Mouse (Mus musculus): ENCODE measurements around the gene Nr2c2ap. TPM values are rescaled to one million over a fixed set of nuclear protein-coding genes. Genes with fewer than 3 reads are reported as not detected.

Nr2c2ap gene
- polyA plus RNA-seq, 1 experiment from 2014 or later, result 28.4 TPM

DNA sequence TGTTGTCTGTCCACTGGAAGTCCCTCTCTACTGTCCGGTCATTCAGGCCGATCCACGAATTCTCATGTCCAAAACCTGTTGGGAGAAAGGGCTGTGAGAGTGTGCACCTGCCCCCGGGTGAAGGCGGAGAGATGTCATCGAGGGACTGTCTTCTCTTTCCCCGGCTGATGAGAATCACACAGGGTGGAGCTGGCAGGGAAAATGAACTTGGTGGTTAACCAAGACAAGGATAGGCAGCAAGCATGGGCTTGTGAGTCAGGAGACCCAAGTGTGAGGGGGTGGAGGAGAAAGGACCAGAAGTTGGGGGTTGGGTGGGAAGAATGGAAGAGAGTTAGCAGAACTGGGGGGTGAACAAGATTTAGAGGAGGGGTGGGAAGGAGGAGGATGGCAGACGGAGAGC, 30.9 kb upstream of the Nr2c2ap start:
- no peak overlapping the region for H3K4me3 ChIP-seq
- no peak for ATAC-seq (ENCODE audit: insufficient number of reproducible peaks, insufficient read depth, low FRiP score, low TSS enrichment, low read depth)
- no peaks in the 10 kb centered on the region for H3K36me3 ChIP-seq
- H3K27me3 ChIP-seq, result peaks cover 11% of the 10 kb centered on the region
- H3K27ac ChIP-seq, result no peak overlapping the region
- H3K9ac ChIP-seq, result no peak overlapping the region
- 83% methylated on average over 8 of the region's 8 CpGs for WGBS
- H3K9me3 ChIP-seq, result no peaks in the 10 kb centered on the region; the same call in 1 of the 2 replicates
- H3K4me2 ChIP-seq, result no peak overlapping the region
- H3K4me1 ChIP-seq, result no peaks in the 10 kb centered on the region

GRCm38 (mm10) chr8:70104506-70104905, 26.6 kb upstream of the Nr2c2ap start:
- H3K9ac ChIP-seq, result no peak overlapping the region
- no peak overlapping the region for H3K27ac ChIP-seq
- H3K9me3 ChIP-seq, result no peaks in the 10 kb centered on the region
- no peaks in the 10 kb centered on the region for H3K36me3 ChIP-seq
- no peak overlapping the region for H3K4me2 ChIP-seq
- peaks cover 26% of the 10 kb centered on the region for H3K27me3 ChIP-seq
- WGBS, result 20% methylated on average over 6 of the region's 6 CpGs
- H3K4me1 ChIP-seq, result no peaks in the 10 kb centered on the region
- ATAC-seq (ENCODE audit: insufficient number of reproducible peaks, insufficient read depth, low FRiP score, low TSS enrichment, low read depth), result no peak
- no peak overlapping the region for H3K4me3 ChIP-seq

DNA sequence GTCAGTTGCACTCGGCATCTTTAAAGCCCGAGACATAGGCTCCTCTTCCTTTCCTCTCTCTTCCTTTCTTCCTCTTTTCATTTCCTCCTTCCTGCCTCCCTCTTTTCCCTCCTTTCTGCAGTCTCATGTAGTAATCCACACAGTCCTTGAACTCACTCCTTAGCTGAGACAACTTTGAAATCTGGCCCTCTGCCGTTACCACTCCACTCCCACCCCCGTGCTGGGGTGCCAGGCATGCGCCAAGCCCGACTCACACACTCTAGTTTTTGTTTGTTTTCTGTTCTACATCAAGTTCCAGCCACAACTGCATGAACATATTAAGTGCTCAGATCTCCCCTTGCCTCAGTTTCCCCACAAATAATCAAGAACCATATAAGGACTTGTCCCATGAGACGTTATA, 26.2 kb upstream of the Nr2c2ap start:
- Histone ChIP-seq H3K4me2 (no peak overlapping the region), H3K27ac (no peak overlapping the region), H3K4me1 (no peaks in the 10 kb centered on the region), H3K9ac (no peak overlapping the region), H3K9me3 (no peaks in the 10 kb centered on the region), H3K4me3 (no peak overlapping the region), H3K36me3 (no peaks in the 10 kb centered on the region), H3K27me3 (peaks cover 30% of the 10 kb centered on the region)
- WGBS, result 75% methylated on average over 7 of the region's 7 CpGs
- no peak for ATAC-seq (ENCODE audit: insufficient number of reproducible peaks, insufficient read depth, low FRiP score, low TSS enrichment, low read depth)

DNA sequence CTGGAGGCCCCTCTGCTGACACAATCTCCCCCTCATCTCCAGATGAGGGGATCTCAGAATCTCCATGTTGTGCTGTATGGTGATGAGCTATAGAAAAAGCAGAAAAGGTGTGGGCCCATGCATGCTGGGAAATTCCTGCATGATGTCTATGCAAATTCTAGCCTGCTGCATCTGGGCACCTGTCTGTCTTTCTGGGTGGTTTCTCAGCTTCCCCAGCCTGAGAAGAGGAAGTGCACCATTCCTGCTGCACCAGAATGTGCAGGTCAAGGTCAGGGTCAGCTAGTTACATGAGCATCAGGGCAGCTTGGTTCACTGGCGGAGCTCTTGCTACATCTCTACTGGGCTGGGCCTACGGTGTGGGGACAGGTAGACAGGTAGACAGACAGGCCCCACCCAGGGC, 20.7 kb upstream of the Nr2c2ap start:
- H3K27me3 ChIP-seq, result peaks cover 86% of the 10 kb centered on the region
- H3K4me3 ChIP-seq, result no peak overlapping the region
- no peak overlapping the region for H3K9ac ChIP-seq
- no peaks in the 10 kb centered on the region for H3K36me3 ChIP-seq
- 73% methylated on average over 2 of the region's 2 CpGs for WGBS
- H3K4me1 ChIP-seq, result peaks cover 12% of the 10 kb centered on the region
- H3K4me2 ChIP-seq, result no peak overlapping the region
- H3K9me3 ChIP-seq, result no peaks in the 10 kb centered on the region
- ATAC-seq (ENCODE audit: insufficient number of reproducible peaks, insufficient read depth, low FRiP score, low TSS enrichment, low read depth), result no peak
- no peak overlapping the region for H3K27ac ChIP-seq

DNA sequence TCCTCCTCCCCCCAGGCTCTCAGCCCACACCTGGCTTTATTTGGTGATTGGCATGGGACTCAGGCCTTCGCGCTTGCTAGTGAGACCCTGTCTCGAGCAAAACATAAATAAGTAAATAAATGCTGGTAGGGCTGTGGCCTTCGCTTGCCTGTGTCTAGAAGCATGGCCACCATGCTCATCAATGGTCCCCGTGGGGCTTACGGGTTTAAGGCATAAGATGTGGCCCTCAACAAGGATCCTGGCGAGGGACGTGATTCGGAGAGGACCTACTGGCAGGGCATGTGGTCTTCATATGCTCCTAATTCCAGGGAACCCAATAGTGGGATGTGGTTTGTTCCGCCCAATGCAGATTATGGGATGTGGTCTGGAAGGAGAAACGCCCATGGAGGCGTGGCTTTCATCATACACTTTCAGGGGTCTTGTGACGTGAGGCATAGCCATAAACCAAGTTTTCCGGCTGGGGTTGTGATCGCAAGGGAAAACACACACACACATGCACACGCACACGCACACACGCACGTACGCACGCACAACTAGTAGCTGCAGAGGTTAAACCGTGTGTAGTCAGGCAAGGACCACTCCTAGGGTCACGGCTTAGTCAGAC, 19.8 kb upstream of the Nr2c2ap start:
- Histone ChIP-seq H3K9me3 (no peaks in the 10 kb centered on the region), H3K4me2 (peak overlapping the region; percentile 27), H3K9ac (no peak overlapping the region), H3K4me1 (peaks cover 12% of the 10 kb centered on the region), H3K27ac (no peak overlapping the region), H3K4me3 (peak overlapping the region; percentile 17), H3K27me3 (peaks cover 91% of the 10 kb centered on the region), H3K36me3 (no peaks in the 10 kb centered on the region)
- no peak for ATAC-seq (ENCODE audit: insufficient number of reproducible peaks, insufficient read depth, low FRiP score, low TSS enrichment, low read depth)
- WGBS, result 43% methylated on average over 23 of the region's 23 CpGs

GRCm38 (mm10) chr8:70112401-70113016, 18.6 kb upstream of the Nr2c2ap start:
- Histone ChIP-seq H3K27me3 (peaks cover 99% of the 10 kb centered on the region), H3K4me1 (peaks cover 12% of the 10 kb centered on the region), H3K36me3 (no peaks in the 10 kb centered on the region), H3K9ac (no peak overlapping the region), H3K4me2 (no peak overlapping the region), H3K9me3 (no peaks in the 10 kb centered on the region), H3K4me3 (no peak overlapping the region; the same call in 1 of the 2 replicates), H3K27ac (no peak overlapping the region)
- 8% methylated on average over 43 of the region's 43 CpGs for WGBS
- no peak for ATAC-seq (ENCODE audit: insufficient number of reproducible peaks, insufficient read depth, low FRiP score, low TSS enrichment, low read depth)

DNA sequence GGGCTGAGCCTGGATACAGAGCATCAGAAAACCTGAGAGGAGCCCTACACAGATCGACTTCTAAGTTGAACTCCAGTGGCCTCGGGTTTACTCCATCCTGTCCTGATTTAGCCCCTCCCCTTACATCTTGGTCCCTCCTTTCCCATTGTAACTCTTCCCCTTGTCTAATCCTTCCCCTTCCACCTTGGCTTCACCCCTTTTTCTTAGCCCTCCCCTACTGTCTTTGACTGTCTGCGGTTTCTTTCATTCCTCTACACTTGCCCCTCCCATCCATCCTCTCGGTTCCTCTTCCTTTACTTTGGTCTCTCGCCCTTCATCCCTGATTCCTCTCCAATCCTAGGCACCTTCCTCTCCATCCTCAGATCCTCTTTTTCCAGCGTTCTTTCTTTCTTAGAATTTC, 16.6 kb upstream of the Nr2c2ap start:
- H3K27me3 ChIP-seq, result peaks cover 100% of the 10 kb centered on the region
- peaks cover 12% of the 10 kb centered on the region for H3K4me1 ChIP-seq
- 16% methylated on average over 6 of the region's 6 CpGs for WGBS
- H3K4me3 ChIP-seq, result no peak overlapping the region
- no peak overlapping the region for H3K27ac ChIP-seq
- ATAC-seq (ENCODE audit: insufficient number of reproducible peaks, insufficient read depth, low FRiP score, low TSS enrichment, low read depth), result no peak
- no peaks in the 10 kb centered on the region for H3K36me3 ChIP-seq
- H3K9ac ChIP-seq, result no peak overlapping the region
- H3K9me3 ChIP-seq, result no peaks in the 10 kb centered on the region
- H3K4me2 ChIP-seq, result no peak overlapping the region

GRCm38 (mm10) chr8:70114892-70115291, 16.2 kb upstream of the Nr2c2ap start:
- Histone ChIP-seq H3K4me2 (no peak overlapping the region), H3K4me3 (no peak overlapping the region), H3K9ac (no peak overlapping the region), H3K36me3 (no peaks in the 10 kb centered on the region), H3K27me3 (peaks cover 100% of the 10 kb centered on the region), H3K4me1 (peaks cover 12% of the 10 kb centered on the region), H3K9me3 (no peaks in the 10 kb centered on the region), H3K27ac (no peak overlapping the region)
- no peak for ATAC-seq (ENCODE audit: insufficient number of reproducible peaks, insufficient read depth, low FRiP score, low TSS enrichment, low read depth)
- 69% methylated on average over 13 of the region's 13 CpGs for WGBS

- WGBS, result 7% methylated on average over 9 of the region's 9 CpGs
- H3K27me3 ChIP-seq, result peaks cover 95% of the 10 kb centered on the region
- H3K4me1 ChIP-seq, result peaks cover 7% of the 10 kb centered on the region
- no peaks in the 10 kb centered on the region for H3K9me3 ChIP-seq
- no peak overlapping the region for H3K9ac ChIP-seq
- no peak overlapping the region for H3K27ac ChIP-seq
- H3K36me3 ChIP-seq, result no peaks in the 10 kb centered on the region
- no peak overlapping the region for H3K4me2 ChIP-seq
- ATAC-seq (ENCODE audit: insufficient number of reproducible peaks, insufficient read depth, low FRiP score, low TSS enrichment, low read depth), result no peak
- H3K4me3 ChIP-seq, result no peak overlapping the region
Observed at GRCm38 (mm10) chr8:70117611-70118010, 13.5 kb upstream of the Nr2c2ap start.

DNA sequence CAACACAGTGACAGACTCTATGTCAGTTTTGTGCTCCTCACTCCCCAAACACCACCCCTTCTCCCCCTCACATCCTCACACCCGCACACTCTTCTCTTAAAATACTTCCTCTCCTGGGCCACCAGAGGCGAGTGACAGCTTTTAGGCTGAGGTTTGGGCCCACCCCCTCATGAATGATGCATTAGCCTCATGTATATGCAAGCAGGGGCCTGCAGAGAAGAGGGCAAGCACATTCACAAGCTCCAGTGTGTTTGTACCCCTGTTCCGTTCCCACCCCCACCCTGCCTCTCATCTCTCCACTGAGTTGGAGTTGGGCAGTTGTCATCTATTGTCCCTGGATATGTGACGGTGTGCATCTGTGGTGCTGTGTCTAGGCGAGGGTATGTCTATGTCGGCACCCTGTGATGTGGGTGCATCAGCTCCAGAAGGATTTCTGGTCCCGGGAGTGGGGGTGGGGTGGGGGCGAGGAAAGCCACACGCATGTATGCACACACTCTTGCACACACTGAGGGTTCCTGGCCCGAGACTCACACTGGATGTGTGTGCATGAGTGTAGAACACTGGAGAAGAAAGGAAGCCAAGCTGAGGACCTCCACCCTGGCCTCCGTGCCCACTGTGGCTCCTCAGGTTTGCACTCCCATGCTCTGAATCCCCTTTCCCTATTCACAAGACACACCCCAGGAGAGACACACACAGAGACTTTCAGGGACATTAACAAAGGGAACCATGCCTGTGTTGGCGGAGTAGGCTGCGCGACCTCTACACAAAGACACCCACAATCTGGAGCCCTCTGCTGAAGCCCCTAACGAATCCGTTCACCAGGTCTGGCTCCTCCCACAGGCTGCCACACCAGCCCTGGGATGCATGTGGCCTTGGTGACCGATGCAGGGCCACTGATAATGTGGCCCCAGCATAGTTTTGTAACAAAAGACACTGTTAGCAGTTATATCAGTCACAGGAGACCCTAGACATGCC, 12.1 kb upstream of the Nr2c2ap start:
- H3K4me1 ChIP-seq, result 0 out of 2 replicates have a peak, but pooled peaks cover 6% of the 10 kb centered on the region
- H3K9me3 ChIP-seq, result no peaks in the 10 kb centered on the region
- peak overlapping the region; percentile 7; the same call in 1 of the 2 replicates for H3K4me2 ChIP-seq
- no peak for ATAC-seq (ENCODE audit: insufficient number of reproducible peaks, insufficient read depth, low FRiP score, low TSS enrichment, low read depth)
- no peak overlapping the region for H3K9ac ChIP-seq
- H3K36me3 ChIP-seq, result no peaks in the 10 kb centered on the region
- H3K4me3 ChIP-seq, result peak overlapping the region; percentile 1; the same call in 1 of the 2 replicates
- peaks cover 83% of the 10 kb centered on the region for H3K27me3 ChIP-seq
- 9% methylated on average over 17 of the region's 17 CpGs for WGBS
- no peak overlapping the region for H3K27ac ChIP-seq

GRCm38 (mm10) chr8:70120667-70121066, 10.5 kb upstream of the Nr2c2ap start, which contains the start of gene Ncan:
TSS of gene Ncan (minus strand) at chr8:70120873.
- no peaks in the 10 kb centered on the region for H3K9me3 ChIP-seq
- no peaks in the 10 kb centered on the region for H3K36me3 ChIP-seq
- no peak for ATAC-seq (ENCODE audit: insufficient number of reproducible peaks, insufficient read depth, low FRiP score, low TSS enrichment, low read depth)
- H3K4me3 ChIP-seq, result peak within 1 kb of the TSS; percentile 24
- 0 out of 2 replicates have a peak, but pooled peaks cover 6% of the 10 kb centered on the region for H3K4me1 ChIP-seq
- H3K27ac ChIP-seq, result no peak within 1 kb of the TSS
- 1% methylated on average over 19 of the region's 19 CpGs for WGBS
- H3K9ac ChIP-seq, result no peak within 1 kb of the TSS
- H3K4me2 ChIP-seq, result peak within 1 kb of the TSS; percentile 56
- H3K27me3 ChIP-seq, result peaks cover 69% of the 10 kb centered on the region

All from embryonic facial prominence, embryonic 13.5 days (tissue).